Mouse (Mus musculus) G1E (cell line): ENCODE results near the gene Gm3336.

ENCODE experiments used
- CTCF ChIP-seq: IDR thresholded peaks from 2 replicates; pipeline ENCODE4 v1.5.1; 2012; ENCODE audit warnings: low read depth, low read length, inconsistent platforms, mixed read lengths
- GATA1 ChIP-seq: IDR thresholded peaks from 2 replicates; pipeline ENCODE4 v1.6.1; 2012; ENCODE audit warnings: borderline replicate concordance, low read length, inconsistent platforms, mixed read lengths
- GATA2 ChIP-seq: IDR thresholded peaks from 2 replicates; pipeline ENCODE4 v1.6.1; 2012; ENCODE audit warnings: low read depth, low read length, inconsistent platforms, borderline replicate concordance
- TAL1 ChIP-seq: conservative IDR thresholded peaks from 2 replicates; pipeline ENCODE4 v1.6.1; 2012; ENCODE audit warnings: low read depth, low read length, inconsistent platforms, mixed read lengths

DNA sequence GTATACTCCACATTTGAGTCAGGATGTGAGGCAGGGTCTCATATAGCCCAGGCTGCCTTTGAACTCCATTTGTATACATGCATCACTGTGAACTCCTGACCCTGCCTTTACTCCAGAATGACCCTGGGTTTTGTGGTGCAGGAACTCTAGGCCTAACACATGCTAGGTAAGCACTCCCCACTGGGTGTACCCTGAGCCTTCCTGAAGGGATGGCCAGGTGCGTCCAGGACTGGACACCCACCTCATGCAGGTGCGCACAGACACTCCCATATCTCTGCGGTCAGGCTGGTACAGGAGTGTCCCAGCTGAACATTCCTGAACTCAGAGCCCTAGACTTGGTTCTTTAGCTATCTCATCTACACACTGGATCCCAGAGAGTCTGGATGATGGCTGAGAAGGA is 44.2 kb upstream of the Gm3336 start:
- TF ChIP-seq CTCF (no peak), GATA1 (no peak), TAL1 (no peak), GATA2 (no peak)
